Mouse (Mus musculus) liver, adult 2 months (tissue): ENCODE measurements around the gene Sytl5.

Source experiments
- CTCF ChIP-seq: fragments of 200-500 bp; IDR thresholded peaks from 2 replicates; pipeline ENCODE4 v1.5.1; 2011; ENCODE audit warnings: low read depth, low read length, control low read depth
- POLR2A ChIP-seq: fragments of 200-500 bp; IDR thresholded peaks from 2 replicates; pipeline ENCODE4 v1.6.1; 2011; ENCODE audit warnings: low read length, control low read depth; ENCODE audit not compliant: insufficient read depth; ENCODE audit errors: extremely low read depth

DNA sequence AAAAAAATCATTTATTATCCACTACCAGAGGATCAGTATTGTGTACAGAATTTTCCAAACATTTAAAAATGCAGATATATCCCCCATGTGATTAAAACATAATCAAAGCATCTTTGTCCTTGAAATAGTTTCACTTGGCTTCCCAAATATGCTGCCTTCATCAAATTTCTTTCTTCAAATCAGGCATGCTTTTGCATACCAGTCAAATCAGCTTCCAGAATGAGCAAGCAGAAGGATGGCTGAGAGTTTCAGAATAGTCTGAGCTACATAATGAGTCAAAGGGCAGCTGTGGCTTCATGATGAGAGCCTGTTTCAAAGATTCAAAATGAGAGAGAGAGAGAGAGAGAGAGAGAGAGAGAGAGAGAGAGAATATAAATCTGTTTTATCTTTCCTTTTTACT lies 48.4 kb downstream of the Sytl5 start:
- no peak for TF ChIP-seq CTCF
- TF ChIP-seq POLR2A, result no peak
